Comparison of ENCODE assay signal across 9 mouse cellular contexts in the genomic region with DNA sequence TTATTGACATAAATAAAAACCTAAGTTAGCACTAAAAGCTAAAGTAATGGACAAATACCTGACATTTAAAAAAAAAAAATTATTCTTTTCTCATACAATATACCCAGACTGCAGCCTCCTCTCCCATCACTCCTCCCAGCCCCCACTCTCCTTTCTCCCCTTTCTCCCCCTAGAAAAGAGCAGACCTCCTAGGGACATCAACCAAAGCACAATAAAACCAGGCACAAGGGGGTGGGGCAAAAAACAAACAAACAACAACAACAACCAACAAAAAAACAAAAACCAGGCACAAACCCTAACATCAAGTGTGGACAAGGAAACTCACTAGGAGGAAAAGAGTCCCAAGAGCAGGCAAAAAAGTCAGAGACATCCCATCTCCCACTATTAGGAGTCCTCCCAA. TPM values are rescaled to one million over a fixed set of nuclear protein-coding genes. Genes with fewer than 3 reads are reported as not detected.
DNase-seq lines count a peak whose midpoint lies in the region; ATAC-seq and TF ChIP-seq lines count a peak whose summit lies in the region.
"Had no signal": no experiment of that assay in that cellular context is flagged by ENCODE, and none has a peak within 500 bp of the region (broad histone marks: within the 10 kb centered on the region; RNA-seq: fewer than 3 reads in every experiment).

No protein-coding gene starts in this region.

- peaks cover 3% of the 10 kb centered on the region; the same call in 1 of the 2 replicates for H3K36me3 ChIP-seq in forebrain, embryonic 11.5 days (ENCODE audit: control insufficient read depth, insufficient read depth, low read length)
- H3K36me3 ChIP-seq in limb, embryonic 13.5 days: peaks cover 29% of the 10 kb centered on the region
- H3K36me3 ChIP-seq in stomach, embryonic 16.5 days (ENCODE audit: control insufficient read depth, insufficient read depth, low read length): 0 out of 2 replicates have a peak, but pooled peaks cover 10% of the 10 kb centered on the region

- H3K9me3 ChIP-seq in forebrain, embryonic 11.5 days (ENCODE audit: control insufficient read depth, low read length): no peaks in the 10 kb centered on the region
- peaks cover 4% of the 10 kb centered on the region; the same call in 1 of the 2 replicates for H3K9me3 ChIP-seq in limb, embryonic 13.5 days
- no peaks in the 10 kb centered on the region for H3K9me3 ChIP-seq in stomach, embryonic 16.5 days (replicated peaks; ENCODE audit: control insufficient read depth, low read length)

- TF ChIP-seq CTCF in left cerebral cortex, adult 2 months (IDR thresholded peaks at IDR 0.05): no peak

- intact Hi-C loops in left cerebral cortex, adult 2 months (cut with DNase I): loop anchor here (1.0 to 5.0 kb wide), 5 partner anchors 59 to 169 kb away; partner anchors contain the start of genes Arfip2, Gm45799, Ilk and Taf10

- peak; percentile 13; the same call in 1 of the 2 replicates for ATAC-seq in forebrain, embryonic 11.5 days (replicated peaks; ENCODE audit: low FRiP score)
- no peak for ATAC-seq in limb, embryonic 13.5 days (ENCODE audit: low FRiP score, low read depth)
- no peak for ATAC-seq in stomach, embryonic 16.5 days (ENCODE audit: insufficient read depth, low FRiP score)
- no peak for ATAC-seq in erythroid progenitor cell, adult 5-6 weeks (replicated peaks; ENCODE audit: low FRiP score, poor library complexity, severe bottlenecking)

- no peak for DNase-seq in left cerebral cortex, adult 2 months (ENCODE audit: extremely low spot score in 1 of 2, low spot score in 2 of 2)
- DNase-seq in left cerebral cortex, adult 18-20 months (ENCODE audit: low spot score in 2 of 2): no peak
- DNase-seq in forebrain, embryonic 11.5 days (ENCODE audit: low spot score): no peak
- DNase-seq in ovary, postnatal 10 days (ENCODE audit: low spot score): no peak
- no peak for DNase-seq in ovary, postnatal 14 days (ENCODE audit: low spot score)

- H3K4me1 ChIP-seq in forebrain, embryonic 11.5 days (replicated peaks; ENCODE audit: control insufficient read depth, insufficient read depth, low read length): peaks cover 2% of the 10 kb centered on the region; the same call in 1 of the 2 replicates
- H3K4me1 ChIP-seq in limb, embryonic 13.5 days: peaks cover 11% of the 10 kb centered on the region
- H3K4me1 ChIP-seq in stomach, embryonic 16.5 days (ENCODE audit: control insufficient read depth, insufficient read depth, low read length): peaks cover 6% of the 10 kb centered on the region

- H3K4me3 ChIP-seq in left cerebral cortex, adult 2 months: peak overlapping the region; percentile 24; the same call in 1 of the 2 replicates
- H3K4me3 ChIP-seq in forebrain, embryonic 11.5 days (ENCODE audit: low read depth, low read length): no peak overlapping the region
- H3K4me3 ChIP-seq in limb, embryonic 13.5 days: peak overlapping the region; percentile 83; the same call in 1 of the 2 replicates
- 0 out of 2 replicates have a peak overlapping the region, but pooled peaks have one; percentile 6 for H3K4me3 ChIP-seq in stomach, embryonic 16.5 days (replicated peaks; ENCODE audit: low read length)

- no peak overlapping the region for H3K9ac ChIP-seq in forebrain, embryonic 11.5 days (ENCODE audit: low read length)
- no peak overlapping the region for H3K9ac ChIP-seq in limb, embryonic 13.5 days
- no peak overlapping the region; the same call in 1 of the 2 replicates for H3K9ac ChIP-seq in stomach, embryonic 16.5 days (ENCODE audit: low read length)

- no peaks in the 10 kb centered on the region for H3K27me3 ChIP-seq in forebrain, embryonic 11.5 days (ENCODE audit: control insufficient read depth, insufficient read depth, low read length)
- H3K27me3 ChIP-seq in limb, embryonic 13.5 days: no peaks in the 10 kb centered on the region
- H3K27me3 ChIP-seq in stomach, embryonic 16.5 days (ENCODE audit: control insufficient read depth, insufficient read depth, low read length): no peaks in the 10 kb centered on the region

- no peak overlapping the region for H3K4me2 ChIP-seq in forebrain, embryonic 11.5 days (ENCODE audit: low read depth, low read length, severe bottlenecking)
- peak overlapping the region; percentile 27; the same call in 1 of the 2 replicates for H3K4me2 ChIP-seq in limb, embryonic 13.5 days (replicated peaks)
- H3K4me2 ChIP-seq in stomach, embryonic 16.5 days (ENCODE audit: low read depth, low read length): peak overlapping the region; percentile 40

- peak overlapping the region; percentile 69; the same call in 1 of the 2 replicates for H3K27ac ChIP-seq in left cerebral cortex, adult 2 months
- no peak overlapping the region for H3K27ac ChIP-seq in forebrain, embryonic 11.5 days (ENCODE audit: low read depth, low read length)
- H3K27ac ChIP-seq in limb, embryonic 13.5 days: no peak overlapping the region
- no peak overlapping the region for H3K27ac ChIP-seq in stomach, embryonic 16.5 days (ENCODE audit: low read length)

RNA-seq across cellular contexts. Expression of gene Mrpl17, which starts 0.6 kb away (rescaled TPM):
- total RNA-seq in left cerebral cortex, adult 2 months (2021): 100 to 1,000 TPM in 1 of 2 experiments, 10 to 100 TPM in 1; 97.3 to 101 TPM
- total RNA-seq in left cerebral cortex, adult 18-20 months (2021): 100 to 1,000 TPM in 1 of 2 experiments, 10 to 100 TPM in 1; 97.3 to 101 TPM
- 274 and 275 TPM in 2 replicates for polyA plus RNA-seq in forebrain, embryonic 11.5 days (2014; fragmentation: Nextera tagmentation; extraction: Ambion mirVana)
- 341 and 356 TPM in 2 replicates for polyA plus RNA-seq in limb, embryonic 13.5 days (2015; fragmentation: Nextera tagmentation; extraction: Ambion mirVana)
- polyA plus RNA-seq in stomach, embryonic 16.5 days (2015; fragmentation: Nextera tagmentation; extraction: Ambion mirVana): 343 and 350 TPM in 2 replicates
- total RNA-seq in erythroid progenitor cell, adult 5-6 weeks (2015; ENCODE audit: low replicate concordance): 27.8 and 38.1 TPM in 2 replicates
- total RNA-seq in erythroid progenitor cell, adult 5-6 weeks (2017; ENCODE audit: low replicate concordance): 15.9 and 28.3 TPM in 2 replicates

RNA-seq across cellular contexts. Expression of gene Dchs1, which starts 24.1 kb away (rescaled TPM):
- 10 to 100 TPM; 10.1 to 10.9 TPM for total RNA-seq in left cerebral cortex, adult 2 months (2021)
- 1 to 10 TPM; 6.7 to 7.8 TPM for total RNA-seq in left cerebral cortex, adult 18-20 months (2021)
- 21.3 and 21.4 TPM in 2 replicates for polyA plus RNA-seq in forebrain, embryonic 11.5 days (2014; fragmentation: Nextera tagmentation; extraction: Ambion mirVana)
- polyA plus RNA-seq in limb, embryonic 13.5 days (2015; fragmentation: Nextera tagmentation; extraction: Ambion mirVana): 20.5 and 22.2 TPM in 2 replicates
- 7.4 and 7.7 TPM in 2 replicates for polyA plus RNA-seq in stomach, embryonic 16.5 days (2015; fragmentation: Nextera tagmentation; extraction: Ambion mirVana)
- total RNA-seq in erythroid progenitor cell, adult 5-6 weeks (2015; ENCODE audit: low replicate concordance): not detected in 2 replicates
- not detected in 2 replicates for total RNA-seq in erythroid progenitor cell, adult 5-6 weeks (2017; ENCODE audit: low replicate concordance)
- total RNA-seq: hematopoietic stem cell, adult 5-6 weeks had no signal

RNA-seq across cellular contexts. Expression of gene Tpp1, which starts 59.5 kb away (rescaled TPM):
- total RNA-seq in left cerebral cortex, adult 2 months (2021): 10 to 100 TPM; 68.2 to 68.4 TPM
- 10 to 100 TPM; 57.5 to 62.7 TPM for total RNA-seq in left cerebral cortex, adult 18-20 months (2021)
- polyA plus RNA-seq in forebrain, embryonic 11.5 days (2014; fragmentation: Nextera tagmentation; extraction: Ambion mirVana): 53.9 and 62.7 TPM in 2 replicates
- polyA plus RNA-seq in limb, embryonic 13.5 days (2015; fragmentation: Nextera tagmentation; extraction: Ambion mirVana): 42.5 and 50.8 TPM in 2 replicates
- polyA plus RNA-seq in stomach, embryonic 16.5 days (2015; fragmentation: Nextera tagmentation; extraction: Ambion mirVana): 77.3 and 82.8 TPM in 2 replicates
- total RNA-seq in erythroid progenitor cell, adult 5-6 weeks (2015; ENCODE audit: low replicate concordance): 61.2 and 72.8 TPM in 2 replicates
- total RNA-seq in erythroid progenitor cell, adult 5-6 weeks (2017; ENCODE audit: low replicate concordance): 35.4 and 38.4 TPM in 2 replicates

Comparison
In these comparisons a context has a peak if more than half of its experiments do, and no peak if none do; other contexts are left out.
1. RNA of gene Dchs1, which starts 24.1 kb away (total RNA-seq): 10.1 to 10.9 TPM in left cerebral cortex, adult 2 months and 6.7 to 7.8 TPM in left cerebral cortex, adult 18-20 months; not detected in erythroid progenitor cell, adult 5-6 weeks; every median in the first group is over 4 times any median in the second.